Mouse (Mus musculus): ENCODE data around the gene Sept9. TPM values are rescaled to one million over a fixed set of nuclear protein-coding genes. Genes with fewer than 3 reads are reported as not detected.

Gene Sept9
- polyA plus RNA-seq, 1 experiment from 2014 or later, result 202 TPM

DNA sequence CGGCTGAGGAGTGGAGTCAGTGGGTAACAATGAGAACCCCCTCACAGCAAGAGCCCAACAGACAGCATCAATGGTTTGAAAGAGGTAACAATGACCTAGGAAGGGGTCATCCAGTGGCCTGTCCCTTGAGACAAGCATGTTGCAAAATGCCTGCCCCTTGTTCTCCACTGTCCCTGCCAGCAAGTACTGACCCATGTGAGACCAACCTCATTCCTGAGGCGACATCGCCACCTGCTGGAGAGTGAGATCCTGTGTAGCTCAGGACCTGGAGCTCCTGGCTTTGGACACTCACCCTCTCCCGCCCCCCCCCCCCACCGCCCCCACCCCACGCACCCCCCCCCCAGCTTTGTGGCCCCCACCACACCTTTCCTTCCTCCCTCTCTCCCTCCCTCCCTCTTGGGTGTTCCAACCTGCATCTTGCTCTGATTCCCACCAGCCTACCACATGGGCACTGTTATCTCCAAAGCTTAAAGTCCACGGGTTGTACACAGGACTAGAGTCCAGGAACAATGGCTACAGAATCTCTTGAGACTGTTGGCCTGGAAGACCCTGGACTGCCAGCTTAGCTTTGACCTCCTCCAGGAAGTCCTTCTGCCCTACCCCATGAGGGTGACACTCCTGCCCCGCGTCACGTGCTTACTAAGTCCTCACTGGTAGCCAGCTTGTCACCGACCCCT, 22.0 kb upstream of the Sept9 start:
- no peaks in the 10 kb centered on the region for H3K36me3 ChIP-seq
- WGBS, result 51% methylated on average over 9 of the region's 11 CpGs
- H3K9me3 ChIP-seq, result peaks cover 19% of the 10 kb centered on the region
- peaks cover 33% of the 10 kb centered on the region for H3K4me1 ChIP-seq
- H3K4me3 ChIP-seq, result no peak overlapping the region
- no peak for ATAC-seq (ENCODE audit: insufficient number of reproducible peaks, insufficient read depth, low FRiP score, low TSS enrichment, low read depth)
- H3K9ac ChIP-seq, result no peak overlapping the region
- no peak overlapping the region for H3K4me2 ChIP-seq
- H3K27me3 ChIP-seq, result no peaks in the 10 kb centered on the region
- H3K27ac ChIP-seq, result no peak overlapping the region

DNA sequence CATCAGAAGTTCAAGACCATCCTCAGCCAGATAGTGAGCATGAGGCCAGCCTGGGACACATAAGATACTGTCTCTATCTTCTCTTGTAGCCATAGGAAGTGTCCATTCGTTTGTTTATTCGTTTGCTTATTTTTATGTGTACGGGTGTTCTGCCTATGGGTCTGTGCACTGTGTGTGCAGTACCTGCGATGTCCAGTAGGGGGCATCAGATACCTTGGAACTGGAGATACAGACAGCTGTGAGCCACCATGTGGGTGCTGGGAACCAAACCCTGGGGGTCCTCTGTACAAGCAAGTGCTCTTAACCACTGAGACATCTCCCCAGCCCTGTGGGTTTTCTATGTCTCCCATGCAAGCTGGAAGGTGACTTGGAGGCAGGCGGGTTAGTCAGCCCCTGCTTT, 19.6 kb upstream of the Sept9 start:
- ATAC-seq (ENCODE audit: insufficient number of reproducible peaks, insufficient read depth, low FRiP score, low TSS enrichment, low read depth), result no peak
- Histone ChIP-seq H3K4me3 (no peak overlapping the region), H3K27me3 (no peaks in the 10 kb centered on the region), H3K4me2 (no peak overlapping the region), H3K36me3 (no peaks in the 10 kb centered on the region), H3K27ac (no peak overlapping the region), H3K4me1 (peaks cover 34% of the 10 kb centered on the region), H3K9ac (no peak overlapping the region), H3K9me3 (peaks cover 19% of the 10 kb centered on the region)
- 86% methylated on average over 5 of the region's 5 CpGs for WGBS

DNA sequence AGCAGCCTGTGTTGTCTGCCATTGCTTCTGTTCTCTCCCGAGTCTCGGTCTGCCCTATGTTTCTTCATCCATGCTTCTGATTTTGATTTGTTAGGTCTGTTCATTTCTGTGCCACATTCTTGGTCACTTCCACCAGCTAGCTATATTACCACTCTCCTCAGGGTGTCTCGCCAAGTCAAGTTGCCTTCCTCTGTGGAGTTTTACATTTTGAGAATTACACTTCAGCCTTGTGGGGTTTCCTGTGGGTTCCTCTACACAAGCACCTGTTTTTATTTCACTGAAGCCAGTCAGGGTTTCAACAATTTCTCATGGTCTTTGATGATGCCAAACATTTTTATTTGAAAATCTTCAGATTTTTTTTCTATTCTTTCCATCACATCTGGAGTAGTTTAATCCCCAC, 16.7 kb upstream of the Sept9 start:
- H3K9ac ChIP-seq, result no peak overlapping the region
- H3K9me3 ChIP-seq, result peaks cover 19% of the 10 kb centered on the region
- ATAC-seq (ENCODE audit: insufficient number of reproducible peaks, insufficient read depth, low FRiP score, low TSS enrichment, low read depth), result no peak
- H3K4me3 ChIP-seq, result no peak overlapping the region
- no peaks in the 10 kb centered on the region for H3K27me3 ChIP-seq
- peaks cover 22% of the 10 kb centered on the region for H3K4me1 ChIP-seq
- 37% methylated on average over 3 of the region's 3 CpGs for WGBS
- no peaks in the 10 kb centered on the region for H3K36me3 ChIP-seq
- no peak overlapping the region for H3K4me2 ChIP-seq
- H3K27ac ChIP-seq, result peak overlapping the region; percentile 45

DNA sequence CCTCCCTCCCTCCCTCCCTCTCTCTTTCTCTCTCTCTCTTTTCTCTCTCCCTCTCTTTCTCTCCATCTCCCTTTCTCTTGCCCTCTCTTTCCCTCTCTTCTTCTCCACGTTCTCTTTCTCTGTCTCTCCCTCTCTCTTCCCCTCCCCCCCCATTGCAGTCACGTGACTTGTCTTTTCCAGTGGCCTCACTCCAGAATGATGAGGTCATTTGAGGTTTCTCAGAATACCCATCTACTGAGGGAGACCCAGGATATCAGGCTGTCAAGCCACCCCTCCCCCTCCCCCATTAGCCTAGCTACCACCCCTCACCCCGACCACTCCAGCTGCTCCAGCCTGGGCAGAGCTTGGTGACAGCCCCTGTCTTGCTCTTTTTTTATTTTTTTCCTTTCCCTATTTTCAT, 16.2 kb upstream of the Sept9 start:
- H3K4me1 ChIP-seq, result peaks cover 22% of the 10 kb centered on the region
- peaks cover 19% of the 10 kb centered on the region for H3K9me3 ChIP-seq
- WGBS, result 46% methylated on average over 3 of the region's 3 CpGs
- no peak overlapping the region for H3K4me2 ChIP-seq
- H3K27ac ChIP-seq, result peak overlapping the region; percentile 39
- ATAC-seq (ENCODE audit: insufficient number of reproducible peaks, insufficient read depth, low FRiP score, low TSS enrichment, low read depth), result no peak
- no peak overlapping the region for H3K9ac ChIP-seq
- H3K4me3 ChIP-seq, result no peak overlapping the region
- no peaks in the 10 kb centered on the region for H3K36me3 ChIP-seq
- no peaks in the 10 kb centered on the region for H3K27me3 ChIP-seq

DNA sequence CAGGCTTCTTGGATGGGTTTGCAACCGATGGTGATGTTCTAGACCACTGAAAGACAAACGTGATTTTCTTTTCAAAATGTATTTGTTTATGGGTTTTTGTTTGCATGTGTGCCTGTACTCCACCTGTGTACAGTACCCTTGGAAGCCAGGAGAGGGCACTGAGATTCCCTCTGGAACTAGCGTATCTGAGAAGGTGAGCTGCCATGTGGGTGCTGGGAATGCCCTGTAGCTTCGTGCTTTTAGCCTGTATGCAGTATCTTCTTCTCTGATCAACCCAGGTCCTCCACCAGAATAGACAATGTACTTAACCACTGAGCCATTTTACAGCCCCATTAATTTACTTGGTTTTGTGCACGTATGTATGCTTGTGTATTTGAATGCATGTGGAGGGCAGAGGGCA, 15.6 kb upstream of the Sept9 start:
- H3K9ac ChIP-seq, result no peak overlapping the region
- 86% methylated on average over 5 of the region's 5 CpGs for WGBS

DNA sequence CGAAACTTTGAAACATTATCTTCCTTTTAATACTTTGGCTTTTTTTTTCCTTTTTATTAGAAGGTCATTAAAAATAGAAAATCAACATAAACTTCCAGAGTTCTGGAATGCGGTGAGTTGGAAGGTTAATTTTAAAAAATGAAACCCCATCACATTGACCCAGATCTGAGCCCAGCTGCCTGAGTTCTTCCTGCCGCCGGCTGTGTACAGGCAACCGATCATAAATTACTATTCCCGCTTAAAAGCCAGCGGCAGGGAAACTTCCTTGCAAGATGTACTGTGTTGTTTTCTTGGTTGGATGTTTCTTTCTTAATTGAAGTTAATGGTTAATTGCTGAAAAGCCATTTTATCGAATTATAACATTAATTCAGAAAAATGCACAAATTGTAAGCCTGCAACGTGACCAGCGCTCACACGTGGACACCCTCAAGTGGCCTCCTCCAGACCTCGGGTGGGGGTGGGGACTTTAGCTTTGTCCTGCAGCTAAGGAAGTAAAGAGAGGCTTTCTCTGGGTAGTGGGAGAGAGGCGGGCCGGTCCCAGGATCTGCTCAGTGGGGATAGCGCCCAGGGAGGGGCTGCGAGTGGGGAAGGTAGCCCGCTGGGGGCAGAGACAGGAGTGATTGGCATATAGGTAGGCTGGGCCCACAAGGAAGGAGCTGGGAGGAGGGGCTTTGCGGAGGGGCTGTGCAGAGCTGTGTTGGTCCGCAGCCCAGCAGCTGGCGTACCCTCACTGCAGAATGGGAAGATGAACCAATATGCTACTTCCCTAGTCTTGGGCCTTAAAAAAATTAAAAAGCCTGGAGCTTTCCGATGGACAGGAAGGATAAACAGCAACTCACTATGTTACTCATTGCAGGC, 14.2 kb upstream of the Sept9 start:
- Histone ChIP-seq H3K4me2 (peak overlapping the region; percentile 3; the same call in 1 of the 2 replicates), H3K27me3 (no peaks in the 10 kb centered on the region), H3K4me3 (no peak overlapping the region), H3K27ac (peak overlapping the region; percentile 65; the same call in 1 of the 2 replicates), H3K9me3 (peaks cover 15% of the 10 kb centered on the region), H3K9ac (no peak overlapping the region), H3K4me1 (peaks cover 22% of the 10 kb centered on the region), H3K36me3 (no peaks in the 10 kb centered on the region)
- 51% methylated on average over 21 of the region's 21 CpGs for WGBS
- ATAC-seq (ENCODE audit: insufficient number of reproducible peaks, insufficient read depth, low FRiP score, low TSS enrichment, low read depth), result no peak

More for the DNA sequence above, 15.6 kb upstream of the Sept9 start:
- Histone ChIP-seq H3K9me3 (peaks cover 19% of the 10 kb centered on the region), H3K4me1 (peaks cover 22% of the 10 kb centered on the region), H3K27ac (0 out of 2 replicates have a peak overlapping the region, but pooled peaks have one; percentile 39), H3K4me2 (no peak overlapping the region), H3K27me3 (no peaks in the 10 kb centered on the region), H3K4me3 (no peak overlapping the region), H3K36me3 (no peaks in the 10 kb centered on the region)
- no peak for ATAC-seq (ENCODE audit: insufficient number of reproducible peaks, insufficient read depth, low FRiP score, low TSS enrichment, low read depth)

DNA sequence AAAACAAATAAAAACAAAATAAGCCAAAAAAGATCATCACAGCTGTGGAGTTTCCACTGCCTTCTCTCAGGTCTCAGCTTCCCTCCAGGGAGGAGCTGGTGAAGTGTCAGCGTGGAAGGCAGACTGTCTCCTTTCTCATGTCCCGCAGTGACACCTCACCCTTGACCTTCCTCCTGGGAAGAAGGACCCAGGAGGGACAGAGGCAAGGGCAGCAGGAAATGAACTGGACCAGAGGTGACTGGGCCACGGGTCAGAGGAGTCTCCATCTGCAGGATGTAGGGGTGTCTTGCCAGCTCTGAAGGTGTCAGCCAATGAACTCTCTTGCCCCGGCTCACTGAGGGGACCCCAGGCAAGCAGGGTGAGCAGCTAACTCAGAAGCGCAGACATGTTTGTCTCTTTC, 7.9 kb upstream of the Sept9 start:
- Histone ChIP-seq H3K4me1 (peaks cover 4% of the 10 kb centered on the region; the same call in 1 of the 2 replicates), H3K9ac (no peak overlapping the region), H3K4me3 (no peak overlapping the region), H3K4me2 (no peak overlapping the region), H3K9me3 (no peaks in the 10 kb centered on the region), H3K27ac (no peak overlapping the region), H3K36me3 (no peaks in the 10 kb centered on the region), H3K27me3 (no peaks in the 10 kb centered on the region)
- no peak for ATAC-seq (ENCODE audit: insufficient number of reproducible peaks, insufficient read depth, low FRiP score, low TSS enrichment, low read depth)
- WGBS, result 54% methylated on average over 5 of the region's 5 CpGs

DNA sequence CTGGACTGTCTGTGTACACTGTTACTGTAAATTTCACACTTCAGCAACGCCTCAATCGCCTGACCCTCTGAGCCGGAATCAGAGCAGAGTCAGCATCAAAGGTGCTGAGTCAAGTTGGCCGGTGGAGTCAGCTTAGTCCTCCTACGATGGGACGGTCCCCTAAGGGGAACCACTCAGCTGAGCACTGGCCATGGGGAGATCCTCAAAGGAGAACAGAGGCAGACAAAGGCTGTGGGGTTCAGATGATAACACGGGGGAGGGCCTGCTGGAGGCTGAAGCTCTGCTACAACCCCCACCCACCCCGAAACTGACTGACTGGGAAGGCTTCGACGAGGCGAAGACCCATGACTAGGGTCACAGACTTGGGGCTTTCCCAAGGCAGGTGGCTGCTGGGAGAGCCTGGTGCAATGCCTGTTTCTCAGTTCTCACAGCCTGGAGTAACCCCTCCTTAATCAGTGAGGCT, 5.0 kb upstream of the Sept9 start:
- 70% methylated on average over 11 of the region's 11 CpGs for WGBS
- ATAC-seq (ENCODE audit: insufficient number of reproducible peaks, insufficient read depth, low FRiP score, low TSS enrichment, low read depth), result no peak

DNA sequence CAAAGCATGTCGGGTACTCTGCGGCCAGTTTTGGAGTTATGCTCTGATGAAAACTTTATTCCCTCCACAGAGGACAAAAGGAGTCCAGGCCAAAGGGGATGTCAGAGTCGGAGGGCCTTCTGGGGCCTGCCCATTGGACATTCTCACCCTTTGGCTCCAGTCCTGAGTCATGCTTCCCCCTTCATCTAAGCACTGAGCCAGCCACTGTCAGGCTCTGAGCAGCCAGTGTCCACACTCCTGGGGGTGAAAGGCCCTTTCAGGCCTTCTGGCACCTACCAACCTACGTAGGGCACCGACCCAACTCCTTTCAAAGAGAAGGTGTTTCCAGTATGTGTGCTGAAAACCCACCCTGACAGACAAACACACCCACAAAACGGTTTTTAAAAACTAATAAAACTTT, 3.8 kb upstream of the Sept9 start:
- H3K27me3 ChIP-seq, result peaks cover 31% of the 10 kb centered on the region
- H3K9ac ChIP-seq, result no peak overlapping the region
- peaks cover 19% of the 10 kb centered on the region for H3K4me1 ChIP-seq
- H3K9me3 ChIP-seq, result no peaks in the 10 kb centered on the region
- no peaks in the 10 kb centered on the region for H3K36me3 ChIP-seq
- no peak overlapping the region for H3K4me2 ChIP-seq
- H3K27ac ChIP-seq, result no peak overlapping the region
- no peak overlapping the region for H3K4me3 ChIP-seq
- WGBS, result 90% methylated on average over 6 of the region's 6 CpGs
- no peak for ATAC-seq (ENCODE audit: insufficient number of reproducible peaks, insufficient read depth, low FRiP score, low TSS enrichment, low read depth)

More for the DNA sequence above, 5.0 kb upstream of the Sept9 start:
- Histone ChIP-seq H3K36me3 (no peaks in the 10 kb centered on the region), H3K27ac (no peak overlapping the region), H3K4me3 (no peak overlapping the region), H3K27me3 (peaks cover 20% of the 10 kb centered on the region), H3K4me2 (no peak overlapping the region), H3K9ac (no peak overlapping the region), H3K4me1 (peaks cover 9% of the 10 kb centered on the region), H3K9me3 (no peaks in the 10 kb centered on the region)

DNA sequence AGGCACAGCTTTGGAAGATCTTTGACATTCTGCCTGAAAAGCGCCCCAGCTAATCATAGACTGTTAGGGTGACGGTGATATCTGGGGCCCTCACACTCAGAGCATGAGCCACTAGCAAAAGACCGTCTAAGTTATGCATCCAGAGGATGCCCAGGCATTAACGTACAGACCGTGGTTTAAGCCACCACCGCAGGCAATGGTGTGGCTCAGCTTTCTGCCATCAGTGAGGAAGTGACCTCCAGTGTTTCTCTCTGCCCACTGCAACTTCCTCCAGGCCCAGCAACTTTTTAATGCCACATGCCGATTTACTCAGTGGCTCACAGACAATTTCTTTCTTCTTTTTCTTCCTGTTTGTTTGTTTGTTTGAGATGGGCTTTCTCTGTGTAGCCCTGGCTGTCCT, 2.8 kb upstream of the Sept9 start:
- no peak overlapping the region for H3K27ac ChIP-seq
- H3K9ac ChIP-seq, result no peak overlapping the region
- peaks cover 29% of the 10 kb centered on the region for H3K4me1 ChIP-seq
- H3K27me3 ChIP-seq, result peaks cover 39% of the 10 kb centered on the region
- H3K9me3 ChIP-seq, result no peaks in the 10 kb centered on the region
- H3K4me2 ChIP-seq, result no peak overlapping the region
- H3K36me3 ChIP-seq, result no peaks in the 10 kb centered on the region
- no peak for ATAC-seq (ENCODE audit: insufficient number of reproducible peaks, insufficient read depth, low FRiP score, low TSS enrichment, low read depth)
- no peak overlapping the region for H3K4me3 ChIP-seq
- WGBS, result 86% methylated on average over 7 of the region's 7 CpGs

DNA sequence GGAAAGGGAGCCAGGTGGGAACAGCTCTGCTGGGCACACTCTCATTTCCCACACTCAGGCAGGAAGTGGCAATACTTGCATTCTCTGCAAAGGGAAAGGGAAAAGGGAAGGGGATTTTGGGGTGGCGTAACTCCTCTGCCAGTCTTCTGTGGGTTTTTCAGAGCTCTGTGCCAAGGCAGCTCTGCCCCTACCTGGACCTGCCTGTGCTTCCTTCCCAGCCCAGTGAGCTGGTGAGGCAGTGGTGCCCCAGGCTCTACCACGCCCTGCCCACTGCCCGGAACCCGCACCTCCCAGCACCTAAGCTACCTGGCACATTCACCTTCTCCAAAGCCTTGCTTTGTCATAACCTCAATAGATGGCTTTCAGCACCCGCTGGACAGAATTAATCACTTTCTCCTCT, 1.3 kb upstream of the Sept9 start:
- Histone ChIP-seq H3K9me3 (no peaks in the 10 kb centered on the region), H3K9ac (no peak overlapping the region), H3K4me1 (peaks cover 41% of the 10 kb centered on the region), H3K4me2 (no peak overlapping the region), H3K4me3 (no peak overlapping the region), H3K27me3 (peaks cover 48% of the 10 kb centered on the region), H3K36me3 (no peaks in the 10 kb centered on the region), H3K27ac (no peak overlapping the region)
- ATAC-seq (ENCODE audit: insufficient number of reproducible peaks, insufficient read depth, low FRiP score, low TSS enrichment, low read depth), result no peak
- WGBS, result 90% methylated on average over 5 of the region's 5 CpGs

DNA sequence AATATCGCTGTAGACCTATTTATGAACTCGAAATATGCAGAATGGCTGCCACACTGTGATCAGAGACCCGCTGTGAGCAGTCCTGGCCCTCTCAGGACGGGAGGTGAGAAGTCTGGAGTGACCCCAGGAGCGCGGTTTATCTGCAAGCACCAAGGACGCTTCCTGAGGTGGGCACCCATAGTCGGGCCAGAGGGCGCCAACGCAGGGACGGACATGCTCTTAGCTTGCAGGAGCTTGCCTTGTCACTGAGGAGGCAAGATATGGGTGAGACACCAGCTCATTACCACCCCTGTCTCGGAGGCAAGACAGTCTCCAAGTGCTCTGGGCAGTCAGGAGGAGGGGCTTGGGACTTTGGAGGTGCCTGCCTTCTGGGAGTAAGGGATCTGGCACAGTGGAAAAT, 2.4 kb downstream of the Sept9 start:
- Histone ChIP-seq H3K27me3 (peaks cover 53% of the 10 kb centered on the region), H3K27ac (no peak overlapping the region), H3K36me3 (no peaks in the 10 kb centered on the region), H3K4me3 (no peak overlapping the region), H3K4me2 (no peak overlapping the region), H3K9me3 (no peaks in the 10 kb centered on the region), H3K9ac (0 out of 2 replicates have a peak overlapping the region, but pooled peaks have one; percentile 3), H3K4me1 (peaks cover 57% of the 10 kb centered on the region)
- ATAC-seq (ENCODE audit: insufficient number of reproducible peaks, insufficient read depth, low FRiP score, low TSS enrichment, low read depth), result no peak
- WGBS, result 85% methylated on average over 12 of the region's 12 CpGs

Data from embryonic facial prominence, embryonic 13.5 days (tissue).